ENCODE assay signal across 31 mouse cellular contexts in genomic region chr17:26003864-26004263, GRCm38 (mm10). TPM values are rescaled to one million over a fixed set of nuclear protein-coding genes. Genes with fewer than 3 reads are reported as not detected.
"Had no signal": no experiment of that assay in that cellular context is flagged by ENCODE, and none has a peak within 500 bp of the region (broad histone marks: within the 10 kb centered on the region; RNA-seq: fewer than 3 reads in every experiment).

No protein-coding gene starts in this region.

- H3K4me1 ChIP-seq: hindbrain, embryonic 10.5 days; hindbrain, embryonic 12.5 days; limb, embryonic 12.5 days had no signal

- H3K4me3 ChIP-seq: gastrocnemius, adult 2 months; heart, adult 2 months; heart, embryonic 13.5 days; heart, embryonic 15.5 days; hindbrain, embryonic 10.5 days; hindbrain, embryonic 12.5 days; kidney, embryonic 15.5 days; layer of hippocampus, adult 2 months; left cerebral cortex, adult 2 months; limb, embryonic 10.5 days; limb, embryonic 12.5 days; liver, embryonic 13.5 days had no signal

- ATAC-seq: hindbrain, embryonic 16.5 days; inflammation-experienced regulatory T-cells, adult 6 months had no signal

- DNase-seq: gastrocnemius, adult 2 months; gastrocnemius, postnatal 14 days; gastrocnemius, postnatal 36 days; heart, adult 11 months; heart, adult 2 months; heart, postnatal 14 days; heart, postnatal 36 days; kidney, adult 11 months; kidney, adult 2 months; kidney, adult 9 months; kidney, postnatal 10 days; kidney, postnatal 4 days; liver; liver, embryonic 13.5 days had no signal

- H3K9me3 ChIP-seq: heart, embryonic 13.5 days; heart, embryonic 15.5 days; hindbrain, embryonic 10.5 days; hindbrain, embryonic 12.5 days; kidney, embryonic 15.5 days; limb, embryonic 10.5 days; limb, embryonic 12.5 days; liver, embryonic 13.5 days had no signal

- H3K27me3 ChIP-seq: heart, embryonic 13.5 days; heart, embryonic 15.5 days; hindbrain, embryonic 12.5 days; kidney, embryonic 15.5 days; limb, embryonic 12.5 days had no signal

- H3K27ac ChIP-seq: gastrocnemius, adult 2 months; heart, adult 2 months; heart, embryonic 13.5 days; heart, embryonic 15.5 days; hindbrain, embryonic 10.5 days; hindbrain, embryonic 12.5 days; hindbrain, embryonic 14.5 days; kidney, embryonic 15.5 days; layer of hippocampus, adult 2 months; left cerebral cortex, adult 2 months; limb, embryonic 10.5 days; limb, embryonic 12.5 days; liver, embryonic 13.5 days had no signal

- H3K9ac ChIP-seq: heart, embryonic 13.5 days; heart, embryonic 15.5 days; hindbrain, embryonic 12.5 days; hindbrain, embryonic 14.5 days; kidney, embryonic 15.5 days; limb, embryonic 12.5 days; liver, embryonic 13.5 days had no signal

- H3K4me2 ChIP-seq: heart, embryonic 11.5 days; heart, embryonic 13.5 days; heart, embryonic 15.5 days; hindbrain, embryonic 12.5 days; hindbrain, embryonic 14.5 days; kidney, embryonic 15.5 days; limb, embryonic 12.5 days; liver, embryonic 11.5 days; liver, embryonic 13.5 days had no signal

- H3K36me3 ChIP-seq: liver, embryonic 13.5 days had no signal

RNA-seq across cellular contexts. Expression of gene A930017K11Rik, which starts 51.5 kb away (rescaled TPM):
- total RNA-seq: gastrocnemius, adult 2 months; gastrocnemius, postnatal 14 days; gastrocnemius, postnatal 36 days; heart, postnatal 14 days; layer of hippocampus, postnatal 10 days had no signal
- polyA plus RNA-seq: heart, postnatal 0 days; inflammation-experienced regulatory T-cells, adult 6 months had no signal

RNA-seq across cellular contexts. Expression of gene Nhlrc4, which starts 59.1 kb away (rescaled TPM):
- total RNA-seq: gastrocnemius, adult 2 months; gastrocnemius, postnatal 14 days; gastrocnemius, postnatal 36 days; layer of hippocampus, postnatal 10 days; left cerebral cortex, postnatal 14 days had no signal
- polyA plus RNA-seq: heart, embryonic 13.5 days; heart, postnatal 0 days; hindbrain, embryonic 12.5 days; hindbrain, embryonic 14.5 days; inflammation-experienced regulatory T-cells, adult 6 months had no signal
